Mouse (Mus musculus): ENCODE measurements at regions not wholly inside any gene's neighbourhood (a gene's known extent, or its start where the extent isn't known, plus 50 kb on each side); places are given as distances from the start of the nearest gene placed in this dataset.

GRCm38 (mm10) chr3:66646251-66646650, 334.9 kb upstream of the Rsrc1 start:
- DNase-seq (ENCODE audit: low read depth, low spot score): no peak

GRCm38 (mm10) chr3:66649271-66649670, 331.9 kb upstream of the Rsrc1 start:
- DNase-seq (ENCODE audit: low read depth, low spot score): no peak

GRCm38 (mm10) chr3:66650076-66650748, 331.0 kb upstream of the Rsrc1 start:
- no peak for DNase-seq (ENCODE audit: low read depth, low spot score)

GRCm38 (mm10) chr3:66650749-66651472, 330.3 kb upstream of the Rsrc1 start:
- DNase-seq (ENCODE audit: low read depth, low spot score): peak; percentile 3

- DNase-seq (ENCODE audit: low read depth, low spot score): no peak
These were observed 328.9 kb upstream of the Rsrc1 start for GRCm38 (mm10) chr3:66652139-66652846.

- no peak for DNase-seq (ENCODE audit: low read depth, low spot score)
These were observed 327.2 kb upstream of the Rsrc1 start for GRCm38 (mm10) chr3:66653961-66654360.

GRCm38 (mm10) chr3:66654860-66655259, 326.3 kb upstream of the Rsrc1 start:
- DNase-seq (ENCODE audit: low read depth, low spot score): no peak

GRCm38 (mm10) chr3:66656458-66656857, 324.7 kb upstream of the Rsrc1 start:
- no peak for DNase-seq (ENCODE audit: low read depth, low spot score)

- DNase-seq (ENCODE audit: low read depth, low spot score): no peak
These were observed 320.6 kb upstream of the Rsrc1 start for GRCm38 (mm10) chr3:66660555-66660954.

- no peak for DNase-seq (ENCODE audit: low read depth, low spot score)
These were observed 319.2 kb upstream of the Rsrc1 start for GRCm38 (mm10) chr3:66661826-66662618.

- DNase-seq (ENCODE audit: low read depth, low spot score): no peak
These were observed 297.5 kb upstream of the Rsrc1 start for GRCm38 (mm10) chr3:66683589-66684286.

GRCm38 (mm10) chr3:66684287-66684903, 296.8 kb upstream of the Rsrc1 start:
- no peak for DNase-seq (ENCODE audit: low read depth, low spot score)

- no peak for DNase-seq (ENCODE audit: low read depth, low spot score)
These were observed 296.1 kb upstream of the Rsrc1 start for GRCm38 (mm10) chr3:66685136-66685535.

- peak; percentile 77 for DNase-seq (ENCODE audit: low read depth, low spot score)
These were observed 294.1 kb upstream of the Rsrc1 start for GRCm38 (mm10) chr3:66687126-66687525.

- no peak for DNase-seq (ENCODE audit: low read depth, low spot score)
These were observed 290.2 kb upstream of the Rsrc1 start for GRCm38 (mm10) chr3:66690906-66691522.

- DNase-seq (ENCODE audit: low read depth, low spot score): no peak
These were observed 286.1 kb upstream of the Rsrc1 start for GRCm38 (mm10) chr3:66695125-66695524.

GRCm38 (mm10) chr3:66695661-66696253, 285.4 kb upstream of the Rsrc1 start:
- no peak for DNase-seq (ENCODE audit: low read depth, low spot score)

GRCm38 (mm10) chr3:66698083-66698482, 283.1 kb upstream of the Rsrc1 start:
- no peak for DNase-seq (ENCODE audit: low read depth, low spot score)

- DNase-seq (ENCODE audit: low read depth, low spot score): no peak
These were observed 275.4 kb upstream of the Rsrc1 start for GRCm38 (mm10) chr3:66705766-66706165.

GRCm38 (mm10) chr3:66735468-66735867, 245.7 kb upstream of the Rsrc1 start:
- no peak for DNase-seq (ENCODE audit: low read depth, low spot score)
